Mouse (Mus musculus) limb, embryonic 11.5 days (tissue): ENCODE measurements around the gene Edem3. TPM values are rescaled to one million over a fixed set of nuclear protein-coding genes. Genes with fewer than 3 reads are reported as not detected.

Source experiments
- ATAC-seq: fragments of 200-750 bp; cut with Nextera tagmentation; 2 replicates; pipeline ENCODE4 v1.8.0; 2017; ENCODE audit warnings: low read depth; ENCODE audit not compliant: insufficient number of reproducible peaks, low FRiP score, low TSS enrichment
- DNase-seq: peaks from one replicate; pipeline ENCODE4 v3.0.0-alpha.2; 2015; ENCODE audit warnings: low spot score
- H3K27ac ChIP-seq: fragments of 300-500 bp; sonication (generic); replicated peaks from 2 replicates; pipeline ENCODE4 v1.5.1; 2014; ENCODE audit warnings: low read depth, mild to moderate bottlenecking, low read length
- H3K27me3 ChIP-seq: fragments of 300-500 bp; sonication (generic); 2 replicates; pipeline ENCODE4 v1.6.1; 2014; ENCODE audit warnings: mild to moderate bottlenecking, low read length, mixed read lengths; ENCODE audit not compliant: control insufficient read depth, insufficient read depth
- H3K36me3 ChIP-seq: fragments of 300-500 bp; sonication (generic); 2 replicates; pipeline ENCODE4 v1.6.1; 2014; ENCODE audit warnings: mild to moderate bottlenecking, low read length, moderate library complexity, mixed read lengths; ENCODE audit not compliant: control insufficient read depth, insufficient read depth
- H3K4me1 ChIP-seq: fragments of 300-500 bp; sonication (generic); 2 replicates; pipeline ENCODE4 v1.6.1; 2014; ENCODE audit warnings: low read length, mixed read lengths; ENCODE audit not compliant: control insufficient read depth, insufficient read depth
- H3K4me2 ChIP-seq: fragments of 300-500 bp; sonication (generic); 2 replicates; pipeline ENCODE4 v1.6.1; 2014; ENCODE audit warnings: low read depth, mild to moderate bottlenecking, moderate library complexity; ENCODE audit not compliant: severe bottlenecking
- H3K4me3 ChIP-seq: fragments of 300-500 bp; sonication (generic); 2 replicates; pipeline ENCODE4 v1.5.1; 2014; ENCODE audit warnings: low read depth, low read length
- H3K9ac ChIP-seq: fragments of 300-500 bp; sonication (generic); 2 replicates; pipeline ENCODE4 v1.6.1; 2014; ENCODE audit warnings: mild to moderate bottlenecking, low read length
- H3K9me3 ChIP-seq: fragments of 300-500 bp; sonication (generic); 2 replicates; pipeline ENCODE4 v1.6.1; 2016; ENCODE audit warnings: low read length; ENCODE audit not compliant: control insufficient read depth
- WGBS: fragments of 180-500 bp; shearing (Covaris S2); extraction: QIAGEN DNeasy Blood & Tissue Kit; methylation state at CpG from one replicate; pipeline ENCODE4 v1.1.7; 2014; 5-methylcytosine and 5-hydroxymethylcytosine counted together
- polyA plus RNA-seq: library from polyadenylated mRNA; unstranded; fragments of >200 nt; fragmentation: Nextera tagmentation; extraction: Ambion mirVana; gene quantifications from 2 replicates; pipeline ENCODE4 v1.2.1, GENCODE M21; 2014

Gene Edem3
- polyA plus RNA-seq, 1 experiment from 2014 or later: 20.7 TPM

GRCm38 (mm10) chr1:151755660-151756424 lies 671 bp downstream of the Edem3 start:
- peak overlapping the region; percentile 95 for H3K4me3 ChIP-seq
- peak overlapping the region; percentile 98 for H3K4me2 ChIP-seq
- H3K9ac ChIP-seq: peak overlapping the region; percentile 63
- H3K27ac ChIP-seq: 0 out of 2 replicates have a peak overlapping the region, but pooled peaks have one; percentile 30
- DNase-seq (no peak), ATAC-seq (peak; percentile 3; the same call in 1 of the 2 replicates)
- no peaks in the 10 kb centered on the region for H3K36me3 ChIP-seq
- H3K27me3 ChIP-seq: no peaks in the 10 kb centered on the region
- WGBS: 7% methylated on average over 36 of the region's 36 CpGs
- H3K9me3 ChIP-seq: no peaks in the 10 kb centered on the region
- peaks cover 5% of the 10 kb centered on the region for H3K4me1 ChIP-seq

GRCm38 (mm10) chr1:151756425-151756728 lies 1.2 kb downstream of the Edem3 start:
- no peak for ATAC-seq
- Histone ChIP-seq H3K4me2 (peak overlapping the region; percentile 98), H3K9ac (no peak overlapping the region)

GRCm38 (mm10) chr1:151758301-151758700 lies 3.1 kb downstream of the Edem3 start:
- Histone ChIP-seq H3K36me3 (peaks cover 2% of the 10 kb centered on the region; the same call in 1 of the 2 replicates), H3K27ac (no peak overlapping the region), H3K27me3 (no peaks in the 10 kb centered on the region), H3K9ac (no peak overlapping the region), H3K4me1 (peaks cover 5% of the 10 kb centered on the region), H3K4me3 (no peak overlapping the region), H3K9me3 (no peaks in the 10 kb centered on the region), H3K4me2 (no peak overlapping the region)
- WGBS: 80% methylated on average over 6 of the region's 6 CpGs
- ATAC-seq (no peak), DNase-seq (no peak)

More at GRCm38 (mm10) chr1:151756425-151756728, 1.2 kb downstream of the Edem3 start:
- 31% methylated on average over 1 of the region's 1 CpGs for WGBS
- no peak for DNase-seq
- no peaks in the 10 kb centered on the region for H3K27me3 ChIP-seq
- peak overlapping the region; percentile 95 for H3K4me3 ChIP-seq
- H3K4me1 ChIP-seq: peaks cover 5% of the 10 kb centered on the region
- H3K9me3 ChIP-seq: no peaks in the 10 kb centered on the region
- no peak overlapping the region for H3K27ac ChIP-seq
- H3K36me3 ChIP-seq: no peaks in the 10 kb centered on the region

- 74% methylated on average over 2 of the region's 2 CpGs for WGBS
Observed at GRCm38 (mm10) chr1:151758991-151759390, 3.8 kb downstream of the Edem3 start.

GRCm38 (mm10) chr1:151764236-151764635 lies 9.1 kb downstream of the Edem3 start:
- no peaks in the 10 kb centered on the region for H3K9me3 ChIP-seq
- no peak for ATAC-seq
- peaks cover 2% of the 10 kb centered on the region; the same call in 1 of the 2 replicates for H3K36me3 ChIP-seq
- no peaks in the 10 kb centered on the region for H3K27me3 ChIP-seq
- 71% methylated on average over 3 of the region's 3 CpGs for WGBS
- no peak overlapping the region for H3K4me3 ChIP-seq
- peaks cover 7% of the 10 kb centered on the region for H3K4me1 ChIP-seq
- no peak overlapping the region for H3K4me2 ChIP-seq
- no peak for DNase-seq
- no peak overlapping the region for H3K27ac ChIP-seq
- no peak overlapping the region for H3K9ac ChIP-seq

More at GRCm38 (mm10) chr1:151758991-151759390, 3.8 kb downstream of the Edem3 start:
- Histone ChIP-seq H3K9me3 (no peaks in the 10 kb centered on the region), H3K4me1 (peaks cover 10% of the 10 kb centered on the region), H3K4me3 (no peak overlapping the region), H3K4me2 (no peak overlapping the region), H3K9ac (no peak overlapping the region), H3K27ac (no peak overlapping the region), H3K36me3 (peaks cover 2% of the 10 kb centered on the region; the same call in 1 of the 2 replicates), H3K27me3 (no peaks in the 10 kb centered on the region)
- DNase-seq: no peak
- ATAC-seq: no peak

GRCm38 (mm10) chr1:151766166-151766565 lies 11.0 kb downstream of the Edem3 start:
- Histone ChIP-seq H3K27me3 (no peaks in the 10 kb centered on the region), H3K9ac (no peak overlapping the region), H3K4me1 (peaks cover 7% of the 10 kb centered on the region), H3K27ac (no peak overlapping the region), H3K9me3 (no peaks in the 10 kb centered on the region), H3K4me3 (no peak overlapping the region), H3K4me2 (no peak overlapping the region), H3K36me3 (peaks cover 2% of the 10 kb centered on the region; the same call in 1 of the 2 replicates)
- DNase-seq (no peak), ATAC-seq (no peak)
- 84% methylated on average over 2 of the region's 2 CpGs for WGBS

GRCm38 (mm10) chr1:151766976-151767654 lies 11.9 kb downstream of the Edem3 start:
- no peak overlapping the region for H3K27ac ChIP-seq
- H3K36me3 ChIP-seq: peaks cover 2% of the 10 kb centered on the region; the same call in 1 of the 2 replicates
- no peak for DNase-seq
- no peak overlapping the region for H3K9ac ChIP-seq
- H3K27me3 ChIP-seq: no peaks in the 10 kb centered on the region
- no peaks in the 10 kb centered on the region for H3K9me3 ChIP-seq
- peaks cover 7% of the 10 kb centered on the region for H3K4me1 ChIP-seq
- no peak overlapping the region for H3K4me3 ChIP-seq
- no peak overlapping the region for H3K4me2 ChIP-seq
- no peak for ATAC-seq
- whole genome bisulfite sequencing: 80% methylated on average over 3 of the region's 3 CpGs

GRCm38 (mm10) chr1:151769200-151769913 lies 14.2 kb downstream of the Edem3 start:
- no peak for ATAC-seq
- Histone ChIP-seq H3K4me1 (no peaks in the 10 kb centered on the region), H3K36me3 (no peaks in the 10 kb centered on the region; the same call in 1 of the 2 replicates), H3K9ac (no peak overlapping the region), H3K27me3 (no peaks in the 10 kb centered on the region), H3K4me3 (no peak overlapping the region), H3K4me2 (no peak overlapping the region), H3K9me3 (no peaks in the 10 kb centered on the region), H3K27ac (no peak overlapping the region)
- no peak for DNase-seq
- 88% methylated on average over 3 of the region's 3 CpGs for WGBS
